Mouse (Mus musculus): Measurements from ENCODE around the gene Col23a1. TPM values are rescaled to one million over a fixed set of nuclear protein-coding genes. Genes with fewer than 3 reads are reported as not detected.
A peak's percentile ranks its signal among the peaks of the same experiment; 100 is the strongest.

Col23a1 gene
- total RNA-seq, 2 experiments from 2014 or later, result 0.15 TPM; not detected in 1

- ATAC-seq (replicated peaks; ENCODE audit: poor library complexity, severe bottlenecking), result peak; percentile 83
Measured at GRCm38 (mm10) chr11:51577587-51577986, 287.9 kb downstream of the Col23a1 start.

- no peak for ATAC-seq (replicated peaks; ENCODE audit: poor library complexity, severe bottlenecking)
Measured at GRCm38 (mm10) chr11:51579024-51579423, 289.3 kb downstream of the Col23a1 start.

DNA sequence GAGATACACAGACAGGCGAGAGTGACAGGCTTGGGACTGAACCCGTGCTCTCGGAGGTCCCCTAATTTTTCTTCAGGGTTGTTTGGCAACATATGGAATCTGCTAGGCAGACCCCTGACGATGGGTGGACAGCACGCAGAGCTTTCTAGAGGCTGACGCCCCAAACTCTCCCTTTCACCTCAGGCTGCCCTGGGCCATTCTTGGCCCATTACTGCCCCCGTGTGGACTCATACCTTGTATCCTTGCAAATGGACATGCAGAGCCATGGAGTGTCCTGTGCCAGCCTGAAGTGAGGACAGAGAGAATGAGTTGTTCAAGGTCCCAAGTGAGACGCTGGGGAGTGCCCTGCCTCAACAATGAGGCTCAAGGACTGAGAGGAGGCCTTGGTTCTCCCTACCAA is 293.0 kb downstream of the Col23a1 start:
- peak; percentile 30 for ATAC-seq (replicated peaks; ENCODE audit: poor library complexity, severe bottlenecking)

- no peak for ATAC-seq (replicated peaks; ENCODE audit: poor library complexity, severe bottlenecking)
Measured at GRCm38 (mm10) chr11:51584057-51584430, 294.3 kb downstream of the Col23a1 start.

DNA sequence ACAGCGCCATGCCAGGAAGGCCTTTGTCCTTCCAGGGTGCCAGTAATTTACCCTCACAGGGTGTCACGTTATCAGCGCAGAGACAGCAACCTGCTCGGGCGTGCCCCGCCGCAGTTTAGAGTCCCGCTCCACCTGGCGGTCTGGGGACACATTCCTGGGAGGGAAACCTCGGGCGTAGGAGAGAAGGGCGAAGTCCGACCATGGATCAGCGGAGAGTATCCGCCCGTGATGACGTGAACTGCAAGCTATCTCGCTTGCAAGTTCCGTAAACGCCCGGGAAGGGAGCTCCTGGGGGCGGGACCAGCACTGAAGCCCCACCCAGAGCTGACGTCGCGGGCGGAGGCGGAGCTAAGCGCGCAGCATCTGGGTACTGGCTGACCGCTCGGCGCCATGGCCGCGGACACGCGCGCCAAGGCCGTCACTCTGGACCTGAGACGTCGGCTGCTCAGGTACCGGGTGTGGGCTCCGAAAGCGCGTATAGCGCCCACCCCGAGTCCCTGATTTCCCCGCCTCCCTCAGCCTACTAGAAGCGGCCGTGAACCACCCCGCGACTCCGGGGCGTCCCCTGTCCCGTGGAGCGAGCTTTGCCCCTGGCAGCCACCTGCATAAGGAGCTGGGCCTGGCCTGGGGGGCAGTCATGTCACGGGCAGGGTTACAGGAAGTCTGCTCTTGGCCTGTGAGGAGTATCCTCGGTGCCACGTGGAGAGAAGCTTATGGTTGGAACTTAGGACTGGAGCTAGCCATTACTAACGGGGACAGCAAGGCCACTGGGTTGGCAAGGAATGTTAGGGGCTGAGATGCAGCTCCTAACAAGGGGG is 294.9 kb downstream of the Col23a1 start, which contains the start of gene Phykpl:
TSS of gene Phykpl (plus strand) at position 327 of the 818 bp plus-strand sequence.
- ATAC-seq (replicated peaks; ENCODE audit: poor library complexity, severe bottlenecking), result peak; percentile 75

GRCm38 (mm10) chr11:51585608-51586252 is 296.0 kb downstream of the Col23a1 start:
- ATAC-seq (replicated peaks; ENCODE audit: poor library complexity, severe bottlenecking), result no peak

- ATAC-seq (replicated peaks; ENCODE audit: poor library complexity, severe bottlenecking), result no peak
Measured at GRCm38 (mm10) chr11:51586411-51586810, 296.7 kb downstream of the Col23a1 start.

DNA sequence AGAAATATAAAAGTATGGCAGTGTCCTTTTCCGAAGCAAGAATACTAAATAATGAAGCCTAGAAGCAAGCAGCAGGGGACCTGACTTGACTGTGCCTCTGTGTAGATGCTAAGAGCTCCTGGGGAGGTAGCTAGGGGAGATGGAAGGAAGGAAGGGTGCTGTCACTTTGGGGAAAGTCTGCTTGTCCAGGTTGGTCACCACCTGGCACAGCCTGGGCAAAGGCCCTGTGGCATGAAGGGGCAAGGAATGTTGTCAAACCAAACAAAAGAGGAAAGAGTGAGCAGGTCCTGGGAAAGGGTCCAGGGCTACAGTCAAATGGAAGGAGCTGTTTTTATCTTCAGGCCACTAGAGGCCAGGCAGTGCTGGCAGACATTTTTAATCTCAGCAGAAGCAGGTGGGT is 297.3 kb downstream of the Col23a1 start:
- ATAC-seq (replicated peaks; ENCODE audit: poor library complexity, severe bottlenecking), result no peak

GRCm38 (mm10) chr11:51588833-51589232 is 299.1 kb downstream of the Col23a1 start:
- ATAC-seq (replicated peaks; ENCODE audit: poor library complexity, severe bottlenecking), result no peak

- ATAC-seq (replicated peaks; ENCODE audit: poor library complexity, severe bottlenecking), result no peak
Measured at GRCm38 (mm10) chr11:51590002-51590401, 300.3 kb downstream of the Col23a1 start.

DNA sequence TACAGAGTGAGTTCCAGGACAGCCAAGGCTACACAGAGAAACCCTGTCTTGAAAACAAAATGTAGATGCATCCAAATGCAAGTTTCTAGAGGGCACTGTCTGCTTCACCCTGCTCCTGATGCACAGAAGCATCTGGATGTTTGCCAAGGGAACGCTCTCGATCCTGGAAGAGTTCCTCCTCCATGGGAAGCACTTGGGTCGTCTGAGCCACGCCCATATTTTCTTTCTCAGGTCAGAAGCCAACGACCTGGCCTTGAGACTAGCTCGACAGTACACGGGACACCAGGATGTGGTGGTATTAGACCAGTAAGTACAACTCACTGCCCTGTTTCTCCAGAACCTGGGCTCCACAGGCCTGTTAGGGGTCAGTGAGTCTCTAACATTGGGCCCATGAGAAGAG is 301.4 kb downstream of the Col23a1 start:
- ATAC-seq (replicated peaks; ENCODE audit: poor library complexity, severe bottlenecking), result no peak

DNA sequence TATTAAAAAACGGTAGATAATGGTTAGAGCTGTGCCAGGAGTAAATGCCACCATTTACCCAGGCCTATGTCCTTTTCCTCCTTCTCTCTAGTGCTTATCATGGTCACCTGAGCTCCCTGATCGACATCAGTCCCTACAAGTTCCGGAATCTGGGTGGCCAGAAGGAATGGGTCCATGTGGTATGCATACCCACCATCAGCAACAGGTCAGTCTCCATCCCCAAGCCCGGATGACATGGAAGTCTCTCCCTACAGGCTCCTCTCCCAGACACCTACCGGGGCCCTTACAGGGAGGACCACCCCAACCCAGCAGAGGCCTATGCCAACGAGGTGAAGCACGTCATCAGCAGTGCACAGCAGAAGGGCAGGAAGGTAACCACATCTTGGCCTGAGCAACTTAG is 302.2 kb downstream of the Col23a1 start:
- no peak for ATAC-seq (replicated peaks; ENCODE audit: poor library complexity, severe bottlenecking)

DNA sequence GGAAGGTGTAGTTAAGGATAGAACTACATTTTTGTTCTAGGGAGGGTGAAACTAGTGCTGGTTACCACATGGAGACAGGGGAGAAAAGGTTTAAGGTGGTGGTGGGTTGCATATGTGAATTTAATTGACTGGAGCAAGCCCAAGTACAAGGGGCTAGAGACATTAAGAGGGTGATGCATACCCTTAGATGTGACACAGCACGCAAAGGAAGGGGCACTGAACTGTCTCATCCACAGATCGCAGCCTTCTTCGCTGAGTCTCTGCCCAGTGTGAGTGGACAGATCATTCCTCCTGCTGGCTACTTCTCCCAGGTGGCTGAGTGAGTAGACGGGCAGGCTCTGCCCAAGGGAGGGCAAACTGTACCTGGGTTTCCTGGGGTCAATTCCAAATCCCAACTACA is 303.6 kb downstream of the Col23a1 start:
- no peak for ATAC-seq (replicated peaks; ENCODE audit: poor library complexity, severe bottlenecking)

DNA sequence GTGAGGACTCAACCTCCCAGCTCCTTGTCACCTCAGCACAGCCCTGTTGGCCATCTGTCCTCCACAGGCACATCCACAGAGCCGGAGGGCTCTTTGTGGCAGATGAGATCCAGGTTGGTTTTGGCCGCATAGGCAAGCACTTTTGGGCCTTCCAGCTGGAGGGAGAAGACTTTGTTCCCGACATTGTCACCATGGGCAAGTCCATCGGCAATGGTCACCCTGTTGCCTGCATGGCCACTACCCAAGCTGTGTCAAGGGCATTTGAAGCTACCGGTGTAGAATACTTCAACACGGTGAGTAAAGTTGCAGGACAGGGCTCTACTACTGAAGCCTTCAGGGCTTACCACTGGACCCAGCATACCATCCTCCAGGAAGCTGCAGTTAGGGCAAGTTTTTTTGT is 304.1 kb downstream of the Col23a1 start:
- no peak for ATAC-seq (replicated peaks; ENCODE audit: poor library complexity, severe bottlenecking)

- peak; percentile 57 for ATAC-seq (replicated peaks; ENCODE audit: poor library complexity, severe bottlenecking)
Measured at GRCm38 (mm10) chr11:51594715-51595350, 305.1 kb downstream of the Col23a1 start.

DNA sequence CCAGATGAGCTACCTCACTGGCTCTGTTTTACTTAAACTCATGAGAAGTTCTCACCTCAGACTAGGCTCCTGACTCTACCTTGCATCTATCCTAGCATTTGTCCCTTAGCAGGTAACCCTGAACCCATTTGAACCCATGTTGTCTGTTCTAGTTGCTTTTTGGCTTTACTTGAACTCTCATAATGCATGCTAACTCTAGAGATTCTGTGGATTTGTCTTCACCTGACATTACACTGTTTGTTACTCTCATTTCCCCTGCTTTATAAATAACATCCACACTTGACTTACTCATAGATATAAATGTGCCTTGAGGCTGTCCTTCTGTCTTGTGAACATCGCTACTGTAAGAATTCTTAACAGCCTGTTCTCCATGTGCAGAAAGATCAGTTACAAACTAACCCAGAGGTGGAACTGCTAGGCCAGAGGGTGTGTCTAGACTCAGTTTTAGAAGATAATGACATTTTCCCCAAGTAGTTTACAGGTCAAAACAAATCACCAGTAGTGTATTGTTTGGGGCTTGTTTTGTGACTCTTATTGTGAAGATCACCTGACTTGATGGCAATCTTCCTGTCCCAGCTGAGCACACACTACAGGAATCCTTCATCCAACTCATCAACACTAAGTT is 305.9 kb downstream of the Col23a1 start:
- no peak for ATAC-seq (replicated peaks; ENCODE audit: poor library complexity, severe bottlenecking)

DNA sequence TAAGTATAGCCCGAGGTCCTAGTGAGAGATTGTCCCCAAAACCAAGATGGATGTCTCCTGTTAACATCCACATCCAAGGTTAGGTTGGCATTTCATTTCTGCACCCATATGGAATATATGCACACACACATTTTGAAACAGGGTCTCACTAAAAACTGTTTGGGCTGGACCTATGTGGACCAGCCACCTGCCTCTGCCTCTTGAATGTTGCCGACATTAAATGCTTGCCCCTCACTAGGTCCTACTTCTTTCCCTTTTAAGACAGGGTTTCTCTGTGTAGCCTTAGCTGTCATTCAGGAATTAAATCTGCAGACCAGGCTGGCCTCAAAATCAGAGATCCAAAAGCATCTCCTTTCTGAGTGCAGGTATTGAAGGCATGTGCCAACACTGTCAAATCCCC is 307.8 kb downstream of the Col23a1 start:
- ATAC-seq (replicated peaks; ENCODE audit: poor library complexity, severe bottlenecking), result no peak

DNA sequence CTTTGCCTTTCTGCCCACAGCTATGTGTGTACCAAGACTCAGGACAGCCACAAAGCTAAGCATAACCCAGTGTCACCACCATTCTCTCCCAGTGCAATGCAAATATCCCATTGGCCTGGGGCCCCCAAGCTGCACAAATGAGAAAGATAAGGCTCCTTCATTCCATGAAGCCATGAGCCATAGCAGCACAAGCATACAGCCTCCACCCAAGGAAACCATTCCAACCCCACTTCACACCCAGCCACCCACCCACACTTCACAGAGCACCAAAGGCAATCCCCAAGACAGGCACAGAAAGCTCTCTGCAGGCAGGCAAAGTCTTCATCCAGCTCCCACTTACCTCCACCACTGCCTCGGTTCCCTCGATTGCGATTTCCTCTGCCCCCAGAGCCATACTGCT is 312.5 kb downstream of the Col23a1 start:
- no peak for ATAC-seq (replicated peaks; ENCODE audit: poor library complexity, severe bottlenecking)

DNA sequence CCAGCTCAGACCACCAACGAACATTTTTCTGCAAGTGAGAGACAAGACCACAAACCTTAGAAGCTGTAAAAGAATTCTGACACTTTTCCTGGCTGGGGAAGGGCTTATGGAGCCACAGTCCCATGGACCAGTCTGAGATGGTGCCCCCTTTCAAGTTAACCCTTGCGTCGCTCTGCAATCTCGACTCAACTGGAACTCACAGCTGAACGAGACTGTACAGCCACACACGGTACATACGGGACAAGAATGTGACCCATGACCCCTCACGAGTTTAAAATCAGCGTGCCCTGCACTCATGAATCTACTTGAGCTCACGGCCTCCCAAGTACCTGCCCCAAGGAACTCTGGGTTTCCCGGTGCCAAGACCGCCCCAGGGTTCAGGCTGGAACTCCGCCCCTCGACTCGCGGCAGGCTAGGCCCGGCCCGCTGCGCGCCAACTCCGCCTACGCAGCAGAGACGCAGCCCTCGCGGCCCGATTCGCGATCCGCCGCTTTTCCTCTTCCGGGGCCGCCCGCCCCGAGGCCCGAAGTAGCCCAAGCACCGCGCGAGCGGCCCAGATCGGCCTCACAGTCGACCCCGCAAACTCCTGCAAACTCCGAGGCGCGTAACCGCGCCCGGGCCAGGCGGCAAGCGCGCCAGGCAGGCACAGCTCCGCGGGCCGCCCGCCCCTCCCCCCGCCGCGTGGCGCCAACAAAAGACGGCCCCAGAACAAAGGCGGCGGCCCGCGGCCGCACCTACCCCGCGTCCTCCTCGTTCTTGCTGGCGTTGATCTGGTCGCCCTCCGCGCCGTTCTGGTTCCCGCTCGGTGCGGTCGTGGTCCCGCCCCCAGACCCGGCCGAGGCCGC is 316.1 kb downstream of the Col23a1 start:
- ATAC-seq (replicated peaks; ENCODE audit: poor library complexity, severe bottlenecking), result peak; percentile 43

Data from granulocyte monocyte progenitor cell, adult 5-6 weeks (primary cell).